Mouse (Mus musculus) testis, postnatal 10 days (tissue): ENCODE results near the gene Sar1a.

Source experiments
- DNase-seq: peaks from one replicate; pipeline ENCODE4 v3.0.0; 2021; ENCODE audit warnings: low spot score

Gene Sar1a

DNA sequence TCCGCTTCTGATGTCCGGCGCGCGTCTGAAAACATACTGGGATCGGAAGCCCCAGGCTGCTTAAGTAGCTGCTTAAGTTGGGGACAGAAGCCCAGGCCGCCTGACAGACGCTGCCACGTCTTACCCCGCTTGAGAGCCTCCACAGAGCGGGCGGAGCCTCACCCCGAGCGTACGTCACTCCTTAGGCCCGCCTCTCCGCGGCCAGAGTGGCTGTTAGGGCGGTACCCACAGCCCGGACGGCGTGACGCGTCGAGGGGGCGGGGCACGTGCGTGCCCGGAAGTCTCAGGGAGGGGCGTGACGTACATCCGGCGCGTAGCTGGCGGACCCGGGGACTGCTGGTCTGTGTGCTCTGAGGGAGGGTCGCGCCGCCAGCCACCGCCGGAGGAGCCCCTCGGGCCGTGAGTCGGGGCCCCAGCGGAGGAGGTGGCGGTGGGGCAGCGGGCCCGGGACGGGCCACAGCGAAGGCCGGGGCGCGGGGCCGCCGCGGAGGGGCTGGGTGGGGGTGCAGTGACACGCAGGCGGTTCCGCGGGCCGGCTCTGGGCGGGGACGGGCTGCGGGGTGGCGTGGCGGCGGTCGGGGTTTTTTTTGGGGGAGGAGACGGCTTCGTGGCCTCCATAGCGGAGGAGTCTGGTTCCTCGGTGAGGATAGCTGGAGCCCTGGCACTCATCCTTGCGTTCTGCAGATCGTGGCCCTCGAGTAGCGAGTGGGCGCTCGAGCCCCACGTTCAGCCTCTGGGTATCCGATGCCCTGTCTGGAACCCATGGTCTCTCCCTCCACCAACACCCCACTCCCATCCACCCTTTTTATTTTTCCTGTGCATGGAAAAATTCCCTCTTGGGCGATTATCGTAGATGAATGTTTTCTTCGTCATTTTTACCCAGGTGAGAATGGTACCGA is at the start of gene Sar1a:
Gene Sar1a, plus strand, starts transcription at position 285 of the 899 bp plus-strand sequence.
- DNase-seq: peak; percentile 99

DNA sequence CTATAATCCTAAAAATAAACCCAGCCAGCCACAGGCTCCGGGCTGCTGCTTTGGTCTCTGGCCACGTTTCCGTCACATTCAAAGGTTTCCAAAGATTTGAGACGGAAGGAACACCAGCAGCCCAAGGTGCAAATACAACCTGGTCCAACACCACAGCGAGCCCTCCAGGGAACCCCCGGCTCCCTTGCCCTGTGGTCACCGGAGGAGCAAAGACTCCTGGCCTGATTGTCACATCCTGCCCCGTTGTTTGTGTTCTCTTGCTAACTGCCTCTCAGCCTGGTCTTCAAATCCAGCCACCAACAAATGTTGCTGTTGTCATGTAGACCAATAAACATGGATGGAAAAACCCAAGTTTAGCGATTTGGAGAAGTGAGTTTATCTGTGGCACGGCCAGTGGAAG is 47.7 kb upstream of the Sar1a start:
- DNase-seq: no peak

- DNase-seq: no peak
Observed at GRCm38 (mm10) chr10:61637055-61637454, 43.0 kb upstream of the Sar1a start.

- DNase-seq: no peak
Observed at GRCm38 (mm10) chr10:61640363-61640762, 39.7 kb upstream of the Sar1a start.

GRCm38 (mm10) chr10:61646557-61646956 is 33.5 kb upstream of the Sar1a start:
- no peak for DNase-seq

DNA sequence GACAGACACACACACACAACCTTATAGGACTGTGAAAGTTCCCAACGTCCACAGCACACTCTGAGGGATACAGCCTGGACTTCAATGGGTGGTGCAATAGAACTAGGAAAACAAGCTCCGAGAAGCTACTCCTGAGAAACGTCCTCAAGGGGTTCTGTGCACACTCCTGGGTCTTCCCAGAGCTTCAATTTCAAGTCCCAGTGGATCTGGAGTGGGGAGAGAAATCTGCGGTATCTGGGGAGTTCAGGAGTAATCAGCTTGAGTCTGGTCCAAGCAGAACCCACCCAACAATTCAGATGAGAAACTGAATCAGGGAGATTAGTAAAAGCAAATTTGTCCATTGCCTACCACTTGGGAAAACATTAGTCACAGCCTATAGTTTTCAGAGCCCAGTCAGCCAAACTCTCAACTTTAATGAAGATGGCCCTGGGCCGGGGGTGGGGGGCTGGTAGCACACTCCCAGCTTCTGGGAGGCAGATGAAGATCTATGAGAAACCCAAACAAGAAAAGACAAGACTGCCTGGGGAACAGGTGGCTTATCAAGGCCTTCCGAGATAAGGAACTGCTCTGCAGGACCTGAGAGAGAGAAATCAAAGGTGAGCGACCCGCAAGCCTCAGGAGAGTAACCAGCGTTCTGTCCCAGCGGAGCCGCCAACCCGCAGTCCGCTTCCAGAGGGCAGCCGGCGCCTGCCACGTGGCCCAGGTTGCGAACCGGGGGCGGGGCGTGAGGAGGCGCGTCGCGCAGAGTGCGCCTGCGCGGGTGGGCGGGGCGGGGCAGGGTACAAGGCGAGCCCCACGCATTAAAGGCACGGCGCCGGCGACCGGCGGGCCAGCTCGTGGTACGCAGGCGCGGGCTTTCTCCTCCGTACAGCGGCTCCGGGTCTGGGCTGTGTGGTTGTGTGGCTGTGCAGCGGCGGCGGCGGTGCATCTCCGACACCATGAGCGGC is 32.0 kb upstream of the Sar1a start, which contains the start of gene Ppa1:
Gene Ppa1, plus strand, starts transcription at position 763 of the 947 bp plus-strand sequence.
- DNase-seq: peak; percentile 94

DNA sequence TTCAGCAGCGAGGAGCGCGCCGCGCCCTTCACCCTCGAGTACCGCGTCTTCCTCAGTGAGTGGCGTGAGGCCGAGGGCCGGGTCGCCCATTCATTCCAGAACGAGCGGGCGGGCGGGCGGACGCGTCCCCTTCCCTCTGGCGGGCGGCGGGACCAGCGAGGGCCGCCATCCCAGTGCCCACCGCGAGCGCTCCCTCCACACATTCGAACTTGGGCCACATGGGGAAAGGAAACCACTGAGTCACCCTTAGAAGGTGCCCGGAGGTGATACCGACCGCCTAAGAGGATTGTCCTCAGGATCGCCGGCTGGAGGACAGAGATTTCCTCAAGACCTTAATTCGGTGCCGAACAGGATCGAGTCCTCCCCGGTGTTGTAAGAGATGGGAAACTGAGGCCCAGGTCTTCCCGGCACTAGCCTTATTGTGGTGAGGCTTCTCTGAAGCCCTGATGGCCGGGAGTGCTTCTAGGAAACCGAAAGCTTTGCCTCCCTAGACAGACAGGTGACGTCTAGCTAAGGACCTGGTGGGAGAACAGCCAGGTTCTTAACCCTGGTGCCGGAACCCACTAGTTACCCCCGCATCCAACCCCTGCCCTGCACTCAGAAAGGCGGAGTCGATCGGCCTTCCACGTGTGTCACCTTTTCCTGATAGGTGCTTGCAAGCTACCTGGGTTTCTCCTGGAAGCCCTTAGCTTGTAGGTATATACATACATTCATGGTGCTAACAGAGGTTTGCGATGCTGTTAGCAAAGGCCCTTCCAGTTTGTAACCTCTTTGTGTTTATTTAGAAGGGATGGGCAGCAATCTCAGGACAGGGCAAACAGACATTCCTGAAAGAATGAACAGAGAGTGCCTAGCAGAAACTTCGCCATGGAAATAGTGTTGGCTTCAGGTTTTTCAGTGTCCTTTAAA is 31.1 kb upstream of the Sar1a start:
- no peak for DNase-seq

DNA sequence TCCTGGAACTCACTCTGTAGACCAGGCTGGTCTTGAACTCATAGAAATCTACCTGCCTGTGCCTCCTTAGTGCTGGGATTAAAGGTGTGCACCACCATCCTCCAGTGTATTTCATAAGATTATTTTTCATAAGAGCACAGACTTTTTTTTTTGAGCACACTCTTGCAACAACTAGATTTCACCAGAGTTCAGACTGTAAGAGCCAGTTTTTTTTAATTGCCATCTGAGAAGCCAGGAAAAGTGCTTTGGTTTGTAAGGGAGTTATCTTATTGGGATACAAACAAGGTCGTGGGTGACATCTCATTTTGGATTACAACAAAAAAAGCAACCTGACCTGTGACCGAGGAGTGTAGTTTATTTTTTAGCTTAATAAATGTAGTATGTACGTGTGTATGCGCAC is 26.0 kb upstream of the Sar1a start:
- DNase-seq: no peak

DNA sequence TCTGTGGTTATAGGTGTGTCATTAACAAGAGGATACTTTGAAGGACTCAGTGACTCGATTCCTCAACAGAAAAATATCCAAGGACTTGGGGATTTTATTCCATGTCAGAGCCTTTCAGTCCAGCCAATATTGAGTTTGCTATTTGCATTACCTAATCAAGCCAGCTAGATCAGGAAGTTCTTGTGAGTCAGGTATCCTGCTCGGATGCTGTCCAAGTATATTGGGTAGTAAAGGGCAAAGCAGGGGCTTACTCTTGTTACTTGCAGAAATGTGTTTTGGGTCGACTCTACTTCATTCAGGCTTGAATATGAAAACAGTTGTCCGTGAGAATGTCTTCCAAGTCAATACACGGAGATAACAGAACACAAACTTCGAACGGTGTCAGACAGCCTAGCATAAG is 25.4 kb upstream of the Sar1a start:
- DNase-seq: no peak

- DNase-seq: no peak
Observed at GRCm38 (mm10) chr10:61655188-61655587, 24.9 kb upstream of the Sar1a start.

- DNase-seq: no peak
Observed at GRCm38 (mm10) chr10:61656928-61657882, 22.9 kb upstream of the Sar1a start.

DNA sequence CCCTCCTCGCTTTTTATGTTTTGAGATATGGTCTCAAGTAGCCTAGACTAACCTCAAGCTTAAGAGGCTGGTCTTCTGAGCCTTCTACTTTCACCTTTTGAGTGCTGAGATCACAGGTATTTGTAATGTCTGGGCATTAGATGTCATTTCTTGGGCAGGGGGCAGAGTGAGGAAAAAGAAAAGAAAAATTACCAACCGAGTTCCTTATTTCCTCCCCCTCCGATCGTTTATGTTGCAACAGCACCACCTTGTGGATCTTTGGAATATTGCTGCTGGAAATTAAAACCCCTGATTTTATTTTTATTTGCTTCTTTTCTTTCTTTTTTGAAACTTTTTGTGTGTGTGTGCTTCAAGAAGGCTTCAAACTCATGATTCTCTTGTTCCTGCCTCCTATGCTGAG is 22.1 kb upstream of the Sar1a start:
- DNase-seq: peak; percentile 68

- DNase-seq: no peak
Observed at GRCm38 (mm10) chr10:61661887-61662286, 18.2 kb upstream of the Sar1a start.

DNA sequence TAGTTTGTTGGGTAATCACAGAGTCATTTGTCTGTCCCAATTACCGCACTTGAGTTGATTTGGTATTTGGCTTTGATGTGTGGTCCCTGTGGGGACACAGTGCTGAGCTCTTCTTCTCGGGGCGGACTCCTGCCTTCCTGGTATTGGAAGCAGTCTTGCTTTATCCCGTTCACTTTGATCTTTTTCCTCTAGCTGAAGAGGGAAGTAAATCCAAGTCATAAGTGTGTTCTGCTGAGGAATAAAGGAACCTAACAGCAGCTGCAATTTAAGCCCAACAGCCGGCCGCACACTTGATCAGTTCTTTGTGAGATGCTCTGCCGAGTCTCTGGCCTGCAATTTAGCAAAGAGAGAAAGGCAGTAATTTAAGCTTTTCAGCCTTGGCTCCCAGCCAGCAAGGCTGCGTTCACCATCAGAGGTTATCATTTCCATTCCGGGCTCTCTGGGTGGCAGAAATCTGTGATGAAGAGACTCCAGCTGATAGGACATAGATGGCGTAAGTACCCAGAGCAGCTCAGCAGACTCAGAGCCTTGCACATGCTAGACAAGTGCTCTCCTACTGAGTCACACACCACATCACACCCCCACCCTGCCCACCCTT is 17.6 kb upstream of the Sar1a start:
- peak; percentile 54 for DNase-seq

DNA sequence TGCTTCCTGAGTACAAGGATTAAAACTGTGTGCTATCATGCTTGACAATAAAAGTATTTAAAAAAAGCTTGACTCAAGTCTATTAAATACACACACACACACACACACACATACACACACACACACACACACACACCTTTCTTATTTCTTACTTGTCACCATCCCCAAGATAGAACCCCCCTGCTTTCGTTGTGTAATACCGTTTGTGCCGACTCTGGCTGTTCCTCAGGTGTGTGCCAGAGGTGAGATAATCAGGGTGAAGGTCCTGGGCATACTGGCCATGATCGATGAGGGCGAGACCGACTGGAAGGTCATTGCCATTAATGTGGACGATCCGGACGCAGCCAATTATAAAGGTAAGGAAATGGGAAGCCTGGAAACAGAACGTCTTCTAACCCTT is 15.0 kb upstream of the Sar1a start:
- DNase-seq: no peak

- no peak for DNase-seq
Observed at GRCm38 (mm10) chr10:61665651-61666050, 14.4 kb upstream of the Sar1a start.

- no peak for DNase-seq
Observed at GRCm38 (mm10) chr10:61669289-61669688, 10.8 kb upstream of the Sar1a start.

DNA sequence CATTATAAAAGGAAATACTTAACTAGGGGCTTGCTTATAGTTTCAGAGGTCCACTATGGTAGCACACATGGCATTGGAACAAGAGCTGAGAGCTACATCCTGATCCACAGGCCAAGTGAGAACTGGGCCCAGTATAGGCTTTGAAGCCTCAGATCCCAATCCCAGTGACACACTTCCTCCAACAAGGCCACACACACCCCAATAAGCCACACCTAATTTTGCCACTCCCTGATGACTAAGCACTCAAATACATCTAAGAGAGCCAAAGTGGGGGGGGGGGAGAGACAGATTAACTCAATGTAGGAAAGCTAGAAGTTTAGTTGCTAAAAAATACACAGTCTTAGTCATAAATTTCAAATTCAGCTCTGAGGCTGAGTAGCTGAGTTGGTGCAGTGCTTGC is 10.2 kb upstream of the Sar1a start:
- DNase-seq: no peak

DNA sequence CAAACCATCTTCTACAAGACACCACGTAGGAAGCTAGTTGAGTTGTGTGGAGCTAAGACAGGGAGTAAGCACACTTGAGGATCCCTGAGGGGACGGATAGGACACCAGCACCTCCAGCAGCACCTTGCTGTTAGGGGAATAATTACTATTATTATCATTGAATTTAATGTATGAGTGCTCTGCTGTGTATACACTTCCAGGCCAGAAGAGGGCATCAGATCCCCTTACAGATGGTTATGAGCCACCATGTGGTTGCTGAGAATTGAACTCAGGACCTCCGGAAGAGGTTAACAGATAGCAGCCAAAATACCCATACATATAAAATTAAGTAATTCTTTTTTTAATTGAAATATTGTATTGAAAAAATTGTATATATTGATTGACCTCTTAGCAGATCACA is 9.3 kb upstream of the Sar1a start:
- no peak for DNase-seq

- no peak for DNase-seq
Observed at GRCm38 (mm10) chr10:61675935-61676334, 4.2 kb upstream of the Sar1a start.
